Mouse (Mus musculus) erythroid progenitor cell, adult 5-6 weeks (primary cell): ENCODE measurements around the gene Onecut1. TPM values are rescaled to one million over a fixed set of nuclear protein-coding genes. Genes with fewer than 3 reads are reported as not detected.

Experiments used
- ATAC-seq: replicated peaks from 2 replicates; pipeline ENCODE4 v1.8.0; 2016; ENCODE audit warnings: moderate number of reproducible peaks, mild to moderate bottlenecking, moderate TSS enrichment, inconsistent platforms; ENCODE audit not compliant: poor library complexity, low FRiP score, severe bottlenecking
- total RNA-seq, 2 experiments: library from RNA; stranded (forward) in 1 of 2; stranded (reverse) in 1 of 2; fragments of 150-400 nt in 1 of 2; fragments of 186-747, 209-891 nt in 1 of 2; gene quantifications; 2 replicates each; pipeline versions ENCODE4 v1.2.3 to v1.2.4; 2015 to 2017; ENCODE audit warnings: low replicate concordance in 2 of 2

Gene Onecut1
- total RNA-seq, 2 experiments from 2014 or later: not detected

DNA sequence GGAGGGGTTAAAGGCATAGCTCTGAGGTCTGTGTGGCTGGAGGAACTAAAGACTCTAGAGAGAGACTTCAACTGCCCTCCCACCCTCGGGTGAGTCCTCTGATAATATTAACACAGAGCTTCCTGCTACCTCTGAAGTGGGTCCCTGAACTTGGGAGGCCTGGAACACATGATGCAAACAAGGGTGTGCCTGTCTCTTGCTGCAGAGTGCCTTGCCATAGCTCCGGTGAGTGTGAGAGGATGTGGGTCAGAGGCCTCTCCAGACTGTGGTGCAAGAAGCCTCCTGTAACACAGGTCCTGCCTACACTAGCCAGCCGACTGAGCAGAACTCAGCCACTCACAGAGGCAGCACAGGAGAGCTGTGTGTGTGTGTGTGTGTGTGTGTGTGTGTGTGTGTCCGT lies 45.2 kb downstream of the Onecut1 start:
- no peak for ATAC-seq

DNA sequence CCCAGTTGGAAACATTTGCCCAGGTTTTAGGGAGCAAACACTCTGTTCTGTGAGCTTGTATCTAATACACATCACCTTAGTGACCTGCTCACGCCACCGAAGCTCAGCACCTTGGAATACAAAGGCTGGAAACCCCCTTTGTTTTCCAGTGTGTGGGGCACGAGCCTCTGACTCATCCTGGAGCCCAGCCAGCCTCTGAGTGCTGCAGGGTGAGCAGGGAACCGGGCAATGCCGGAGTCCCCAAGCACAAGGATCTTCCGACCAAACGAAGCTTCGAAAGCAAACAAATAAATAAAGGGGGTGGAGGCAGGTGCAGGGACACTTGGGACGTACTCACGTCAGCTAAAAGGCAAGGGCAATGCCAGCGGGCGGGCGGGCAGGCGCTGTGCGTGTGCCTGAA lies 47.5 kb downstream of the Onecut1 start:
- ATAC-seq: no peak

DNA sequence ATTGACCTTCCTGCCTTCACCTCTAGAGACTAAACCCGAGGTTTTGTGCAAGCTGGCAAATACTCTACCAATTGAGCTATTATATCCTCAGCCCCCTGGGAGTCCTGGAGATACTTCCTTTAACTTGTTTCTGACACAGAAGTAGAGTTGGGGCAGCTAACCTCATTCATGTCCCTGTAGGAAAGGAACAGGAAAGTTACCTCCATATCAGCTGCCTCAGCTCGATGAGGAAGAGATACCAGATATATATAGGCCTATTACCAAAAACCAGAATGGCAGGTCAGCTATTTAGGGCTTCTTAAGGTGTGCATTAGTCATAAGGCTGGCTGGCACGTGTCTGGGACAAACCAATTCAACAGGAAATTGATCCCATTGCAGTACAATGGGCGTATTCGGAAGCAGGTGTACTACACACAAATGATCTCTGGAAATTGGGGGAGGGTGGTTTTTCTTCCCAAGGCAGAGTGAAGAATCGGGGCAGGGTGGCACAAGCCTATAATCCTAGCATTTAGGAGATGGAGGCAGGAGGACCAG lies 48.6 kb downstream of the Onecut1 start:
- no peak for ATAC-seq

DNA sequence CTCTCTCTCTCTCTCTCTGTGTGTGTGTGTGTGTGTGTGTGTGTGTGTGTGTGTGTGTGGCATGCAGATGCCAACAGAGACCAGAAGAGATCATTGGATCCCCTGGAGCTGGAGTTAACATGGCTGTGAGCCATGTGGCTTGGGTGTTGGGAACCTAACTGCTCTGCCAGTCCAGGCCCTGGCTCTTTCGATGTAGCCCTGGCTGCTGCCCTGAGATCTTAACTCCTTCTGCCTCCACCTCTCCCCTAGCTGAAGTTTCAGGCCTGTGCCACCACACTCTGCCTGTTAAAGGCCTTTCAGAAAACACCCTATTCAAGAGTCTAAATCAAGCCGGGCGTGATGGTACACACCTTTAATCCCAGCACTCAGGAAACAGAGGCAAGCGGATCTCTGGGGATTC lies 49.7 kb downstream of the Onecut1 start:
- no peak for ATAC-seq

DNA sequence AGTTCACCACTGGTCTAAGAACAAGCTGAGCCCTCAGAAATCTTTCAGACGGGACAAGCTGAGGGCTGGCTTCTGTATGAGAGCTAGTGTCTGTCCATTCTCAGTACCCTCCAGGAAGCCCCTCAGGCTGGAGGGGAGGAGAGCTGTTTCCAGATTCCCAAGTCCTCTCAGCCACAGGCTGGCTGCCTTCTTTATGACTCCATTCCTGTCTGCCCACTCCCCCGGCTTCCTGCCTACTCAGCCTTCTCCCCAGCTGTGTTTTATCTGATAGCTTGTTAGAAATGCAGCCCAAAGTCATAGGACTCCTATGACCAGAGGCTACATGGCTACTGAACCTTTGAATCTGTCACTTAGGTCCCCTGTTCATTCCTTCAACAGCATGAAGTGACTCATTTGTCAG lies 50.2 kb downstream of the Onecut1 start:
- no peak for ATAC-seq

DNA sequence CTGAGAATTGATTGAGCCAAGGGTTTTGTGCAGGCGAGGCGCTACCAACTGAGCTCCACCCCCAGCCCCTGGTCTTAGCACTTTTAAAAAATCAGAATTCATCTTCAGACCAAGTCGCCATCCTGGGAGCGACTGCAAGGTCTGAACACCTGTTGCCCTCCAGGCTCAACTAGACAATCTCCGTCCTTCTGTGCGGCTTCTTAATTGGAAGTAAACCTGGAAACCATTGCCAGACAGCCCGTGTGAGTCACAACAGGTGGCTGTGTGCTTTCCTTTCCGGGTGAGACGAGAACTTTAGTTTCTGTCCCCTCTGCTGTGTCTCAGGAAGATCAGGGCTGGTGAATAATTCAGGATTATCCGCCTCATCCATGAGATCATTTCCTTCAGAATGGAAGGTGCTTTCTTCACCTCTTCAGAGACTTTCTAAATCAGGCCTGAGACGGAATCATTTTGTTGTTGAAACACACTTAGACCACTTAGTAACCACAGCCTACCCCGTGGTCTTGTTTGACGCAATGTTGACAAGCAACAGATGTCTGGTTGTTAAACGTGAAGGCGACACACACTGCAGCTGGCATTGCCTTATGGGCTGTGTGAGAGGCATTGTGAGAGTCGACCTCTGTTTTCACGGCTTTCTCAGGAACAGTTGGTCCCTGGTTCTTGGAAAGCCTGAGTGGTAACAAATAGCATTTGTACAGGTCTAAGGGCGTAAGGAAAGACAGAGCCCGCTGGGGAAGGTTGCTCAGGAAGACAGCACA lies 51.1 kb downstream of the Onecut1 start:
- ATAC-seq: no peak

DNA sequence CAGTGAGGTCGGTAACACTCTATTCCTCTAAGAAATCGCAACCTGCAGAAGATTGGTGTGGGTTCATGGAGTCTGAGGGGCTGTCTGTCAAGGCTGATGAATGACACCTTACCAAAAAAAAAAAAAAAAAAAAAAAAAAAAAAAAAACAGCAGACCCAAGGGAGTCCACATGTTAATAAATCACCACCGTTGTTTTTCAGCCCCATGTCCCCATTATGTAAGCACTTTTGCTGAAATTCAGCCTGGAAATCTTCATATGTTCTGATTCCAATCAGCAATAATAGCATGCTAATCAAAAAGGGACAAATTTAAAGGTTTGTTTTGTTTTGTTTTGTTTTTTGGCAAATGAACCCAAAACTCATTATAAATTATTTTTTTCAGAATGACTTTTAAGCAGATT lies 53.9 kb downstream of the Onecut1 start:
- no peak for ATAC-seq

DNA sequence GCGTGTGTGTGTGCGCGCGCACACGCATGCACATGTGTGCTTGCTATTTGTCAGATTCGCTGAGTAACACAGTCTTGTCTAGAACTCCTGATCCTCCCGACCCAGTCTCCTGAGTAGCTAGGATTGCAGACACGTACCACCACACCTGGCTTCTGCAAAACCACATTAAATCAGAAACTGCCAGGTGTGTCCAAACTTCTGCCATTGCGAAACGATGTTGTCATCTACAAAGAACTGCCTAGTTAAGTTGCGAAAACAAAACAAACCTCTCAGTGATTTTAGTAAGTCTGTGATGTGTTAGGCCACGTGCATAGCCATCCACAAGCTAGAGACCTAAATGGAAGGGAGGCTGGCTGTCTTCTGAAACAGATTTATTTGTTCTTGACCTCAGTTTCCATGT lies 58.7 kb downstream of the Onecut1 start:
- no peak for ATAC-seq

DNA sequence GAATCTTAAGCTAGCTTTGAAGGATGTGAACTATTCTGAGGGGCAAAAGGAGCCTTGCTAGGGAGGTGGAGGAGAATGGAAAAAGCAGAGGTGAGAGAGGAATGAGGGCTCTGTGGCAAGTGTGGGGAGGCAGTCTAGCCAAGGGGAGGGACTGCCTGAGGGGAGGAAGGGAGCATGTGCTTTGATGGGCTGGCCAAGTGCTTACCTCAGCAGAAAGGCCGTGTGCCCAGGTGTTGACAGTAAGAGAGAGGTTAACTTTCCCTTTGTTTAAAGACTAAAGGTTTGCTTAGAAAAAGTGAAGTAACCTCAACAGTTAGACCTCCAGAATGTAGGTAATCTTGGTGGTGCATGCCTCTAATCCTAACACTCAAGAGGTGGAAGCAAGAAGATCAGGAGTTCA lies 59.7 kb downstream of the Onecut1 start:
- no peak for ATAC-seq

DNA sequence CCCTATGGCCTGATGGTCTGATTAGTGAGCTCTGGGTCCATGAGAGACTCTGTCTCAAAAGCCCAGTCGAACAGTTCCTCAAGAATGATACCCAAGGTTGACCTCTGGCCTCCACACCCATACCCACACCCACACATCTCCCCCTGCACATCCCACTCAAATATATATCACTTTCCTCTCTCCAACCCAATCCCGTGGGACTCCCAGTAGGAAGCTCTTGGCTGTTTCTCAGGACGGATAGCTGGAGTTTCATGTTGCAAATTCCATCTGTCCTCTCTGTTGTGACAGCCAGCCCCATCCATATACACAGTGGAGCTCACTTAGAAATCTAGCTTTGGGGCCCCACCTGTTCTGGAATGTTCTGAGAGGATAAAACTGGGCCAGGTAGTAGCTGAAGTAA lies 61.2 kb downstream of the Onecut1 start:
- no peak for ATAC-seq

DNA sequence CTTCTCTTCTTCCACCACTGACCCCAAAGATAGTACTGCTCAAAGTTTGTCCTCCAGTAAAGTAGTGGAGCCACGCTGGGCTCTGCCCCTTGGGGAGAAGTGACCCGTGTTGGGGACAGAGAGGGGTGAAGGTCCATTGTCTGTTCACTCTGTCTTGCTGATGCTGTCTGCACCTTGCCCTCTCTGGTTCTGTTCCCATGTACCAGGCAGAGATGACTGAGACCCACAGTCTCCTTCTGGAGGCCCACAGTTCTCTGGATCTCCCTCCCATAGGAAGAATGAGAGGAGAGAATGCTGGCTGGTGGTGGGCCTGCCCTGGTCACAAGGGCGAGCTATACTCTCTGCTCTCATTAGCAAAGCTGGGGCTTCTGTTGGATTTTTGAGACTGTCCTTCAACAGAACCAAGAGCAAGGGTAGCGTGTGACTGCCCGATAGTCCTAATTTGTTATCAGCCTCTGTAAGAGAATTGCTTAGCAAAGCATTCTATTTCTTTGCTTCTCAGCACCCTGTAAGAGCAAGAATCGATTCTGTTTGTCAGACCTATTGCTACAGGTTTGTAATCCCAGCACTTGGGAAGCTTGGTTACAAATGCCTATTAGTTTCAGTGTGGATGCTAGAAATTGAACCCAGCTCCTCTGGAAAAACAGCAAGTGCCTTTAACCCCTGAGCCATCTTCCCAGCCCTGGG lies 61.7 kb downstream of the Onecut1 start:
- ATAC-seq: no peak

DNA sequence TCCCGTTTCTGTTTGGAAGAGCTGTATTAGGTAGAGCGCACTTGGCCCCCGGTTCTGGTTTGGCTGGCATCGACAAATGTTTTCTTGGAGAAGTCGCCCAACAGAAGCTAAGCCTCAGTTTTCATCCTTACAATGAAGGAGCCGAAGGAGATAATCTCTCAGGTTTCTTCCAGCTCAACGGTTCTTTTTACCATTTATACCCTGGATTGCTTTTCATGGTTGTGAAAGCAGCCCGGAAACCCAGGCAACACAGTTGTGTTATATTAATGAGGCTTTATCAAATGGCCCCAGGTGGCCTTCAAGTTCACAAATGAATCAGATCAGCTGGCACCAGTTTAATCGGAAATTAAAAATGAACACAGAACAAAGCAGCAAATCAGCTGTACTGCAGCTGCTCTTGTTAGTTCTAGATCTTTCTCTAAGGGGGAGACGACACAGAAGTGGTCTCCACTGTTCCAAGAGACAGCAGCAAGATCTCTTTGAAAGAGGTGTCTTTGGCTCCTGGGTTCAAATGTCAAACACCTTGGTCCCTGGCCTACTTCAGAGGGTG lies 63.6 kb downstream of the Onecut1 start:
- no peak for ATAC-seq

DNA sequence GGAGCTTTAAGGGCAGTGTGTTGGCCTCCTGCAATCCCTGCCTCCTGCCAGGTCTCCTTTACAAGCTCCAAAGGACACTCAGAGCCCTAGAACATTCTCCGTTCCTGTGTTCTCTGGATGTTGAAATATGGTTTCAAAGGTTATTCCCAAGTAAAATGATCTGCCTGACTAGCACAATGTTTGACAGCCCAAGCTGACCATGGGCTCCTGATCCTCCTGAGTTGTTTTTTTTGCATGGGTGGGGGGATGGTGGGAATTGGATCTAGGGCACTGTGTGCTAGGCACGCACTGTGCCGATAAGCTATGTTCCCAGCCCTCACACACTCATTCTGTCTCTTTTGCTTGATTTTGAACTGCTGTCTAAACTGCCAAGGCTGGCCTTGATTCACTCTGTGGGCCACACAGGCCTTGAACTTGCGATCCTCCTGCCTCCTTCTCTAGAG lies 68.3 kb downstream of the Onecut1 start:
- no peak for ATAC-seq

DNA sequence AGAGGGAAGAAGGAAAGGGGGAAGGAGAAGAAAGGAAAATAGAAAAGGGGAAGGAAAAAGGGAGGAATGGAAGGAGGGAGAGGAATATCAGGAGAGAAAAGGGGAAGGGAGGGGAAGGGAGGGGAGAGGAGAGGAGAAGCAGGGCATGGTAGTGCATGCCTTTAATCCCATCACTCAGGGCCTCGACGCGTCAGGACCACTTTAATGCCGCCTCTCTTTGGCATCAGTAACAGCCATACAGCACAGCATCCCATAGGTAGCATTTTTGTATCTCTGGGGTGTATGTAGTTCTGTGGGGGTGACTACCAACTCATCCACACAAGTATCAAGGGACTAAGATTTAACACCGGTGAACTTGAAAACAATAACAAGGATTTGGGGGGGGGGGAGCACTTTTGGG lies 68.9 kb downstream of the Onecut1 start:
- ATAC-seq: no peak

DNA sequence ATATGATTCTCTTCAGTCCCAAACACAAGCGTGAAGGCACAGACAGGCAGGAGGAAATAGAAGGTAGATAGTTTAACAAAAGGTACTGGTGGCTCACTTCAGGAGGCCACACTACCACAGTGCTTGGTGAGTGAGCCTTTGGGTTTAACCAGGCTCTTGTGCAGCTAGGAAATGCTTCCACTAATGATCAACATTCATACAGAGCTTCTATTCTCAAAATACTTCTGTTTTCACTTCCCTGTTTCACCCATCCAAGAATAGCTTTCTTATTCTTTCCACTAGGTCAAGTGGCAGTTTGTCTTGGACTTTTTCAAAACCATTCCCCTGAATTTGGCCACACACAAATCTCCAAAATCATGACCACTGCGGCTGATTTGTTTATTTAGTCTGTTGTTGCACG lies 73.6 kb downstream of the Onecut1 start:
- ATAC-seq: no peak

DNA sequence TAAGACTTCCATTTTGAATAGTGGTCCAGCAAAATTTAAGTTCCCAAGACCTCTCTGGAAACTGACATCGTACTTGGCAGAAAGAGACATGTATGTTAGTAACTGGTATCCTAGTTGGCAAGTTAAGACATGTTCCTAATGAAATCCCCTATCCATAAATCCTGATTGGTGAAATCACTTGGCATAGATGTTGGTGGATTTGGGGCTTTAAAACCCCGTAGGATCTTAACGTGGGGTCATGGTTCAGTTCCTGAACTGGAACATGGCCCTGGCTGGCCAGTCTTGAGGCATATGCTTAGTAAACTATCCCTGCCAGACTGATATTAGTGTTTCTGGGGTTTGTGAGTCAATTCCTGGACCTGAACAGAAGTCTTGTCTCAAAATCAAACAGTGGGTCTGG lies 76.0 kb downstream of the Onecut1 start:
- ATAC-seq: no peak

DNA sequence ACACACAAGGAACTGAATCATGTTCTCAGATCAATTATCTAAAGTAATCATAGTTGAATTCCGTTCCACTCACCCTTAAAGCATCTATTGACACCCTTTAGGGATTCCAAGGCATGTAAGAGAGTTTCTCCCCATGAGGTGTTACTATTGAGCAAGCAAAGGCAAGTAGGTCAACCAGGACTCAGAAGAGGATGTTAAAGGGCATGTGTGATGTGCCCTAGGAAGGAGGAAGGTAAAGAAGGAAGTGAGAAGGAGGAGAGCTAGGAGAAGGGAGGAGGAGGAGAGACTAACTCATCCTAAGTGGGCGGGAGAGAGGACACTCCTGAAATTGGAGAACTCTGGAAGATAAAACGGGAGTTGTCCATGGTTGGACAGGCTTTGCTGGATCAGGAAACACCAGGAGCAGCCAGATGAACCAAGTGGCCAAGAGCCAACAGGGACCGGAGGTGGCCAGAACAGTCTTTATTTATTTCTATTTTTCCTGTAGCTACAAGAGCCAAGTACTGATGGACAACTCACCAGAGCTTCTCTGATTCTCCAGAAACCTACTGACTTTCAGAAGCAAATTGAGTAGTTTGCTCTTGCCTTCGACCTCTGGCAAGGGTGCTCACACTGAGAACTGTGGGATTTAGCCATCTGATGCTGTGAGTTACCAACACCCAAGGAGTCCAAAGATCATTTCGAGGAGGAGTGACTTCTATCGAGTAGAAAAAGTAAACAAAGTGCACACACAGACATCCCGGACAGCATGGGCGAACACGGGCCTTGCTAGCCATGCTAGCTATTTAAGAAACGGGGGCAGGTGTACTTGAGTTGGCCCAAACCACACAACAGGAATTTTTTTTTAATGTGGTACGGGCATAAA lies 77.2 kb downstream of the Onecut1 start:
- no peak for ATAC-seq
